Mouse (Mus musculus): Measurements from ENCODE around the gene Apba2. TPM values are rescaled to one million over a fixed set of nuclear protein-coding genes. Genes with fewer than 3 reads are reported as not detected.

Gene Apba2
- polyA plus RNA-seq, 1 experiment, result not detected

DNA sequence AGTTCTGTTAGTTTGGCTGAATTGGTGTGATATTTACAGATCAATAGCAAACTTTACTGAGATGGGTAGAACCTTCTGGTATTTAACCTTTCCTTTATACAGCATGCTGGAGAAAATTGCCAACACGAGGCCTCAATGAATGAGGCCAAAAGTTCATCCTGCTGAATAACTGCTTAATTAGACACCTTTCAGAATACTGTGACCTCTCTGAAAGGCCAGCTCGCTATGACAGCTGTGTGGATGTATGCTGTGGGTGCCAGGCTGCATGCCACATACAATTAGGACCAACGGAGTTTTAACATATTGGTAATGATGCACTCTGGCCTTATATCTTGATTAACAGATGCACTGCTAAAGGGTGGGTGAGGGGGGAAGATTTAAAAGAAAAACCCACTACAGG is 283.5 kb downstream of the Apba2 start:
- H3K27ac ChIP-seq (replicated peaks; ENCODE audit: low read depth, low read length), result no peak overlapping the region
- H3K4me1 ChIP-seq (ENCODE audit: control insufficient read depth, insufficient read depth, insufficient read length, low read length), result no peaks in the 10 kb centered on the region
- no peak overlapping the region for H3K4me3 ChIP-seq (ENCODE audit: insufficient read depth, low read depth, low read length)

DNA sequence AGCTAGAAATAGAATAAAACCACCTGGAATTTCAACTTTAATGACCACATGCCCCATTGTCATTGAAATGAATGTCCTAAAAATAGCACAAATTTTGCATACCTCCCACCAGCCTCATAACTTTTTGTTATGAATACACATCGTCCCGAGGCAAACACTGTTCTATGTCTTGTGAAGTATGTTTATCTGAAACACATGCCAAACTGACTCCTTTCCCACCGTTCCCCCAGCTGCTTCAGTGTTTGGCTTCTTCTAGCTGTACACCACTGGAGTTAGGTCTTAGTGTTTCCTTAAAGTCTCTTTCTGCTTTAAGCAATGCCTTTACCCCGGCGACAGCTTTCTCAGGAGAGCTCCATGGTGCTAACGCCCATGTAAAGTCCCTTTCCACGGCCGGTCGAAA is 289.6 kb downstream of the Apba2 start:
- Histone ChIP-seq H3K4me3 (ENCODE audit: insufficient read depth, low read depth, low read length) (no peak overlapping the region), H3K27ac (replicated peaks; ENCODE audit: low read depth, low read length) (no peak overlapping the region), H3K4me1 (ENCODE audit: control insufficient read depth, insufficient read depth, insufficient read length, low read length) (no peaks in the 10 kb centered on the region)

DNA sequence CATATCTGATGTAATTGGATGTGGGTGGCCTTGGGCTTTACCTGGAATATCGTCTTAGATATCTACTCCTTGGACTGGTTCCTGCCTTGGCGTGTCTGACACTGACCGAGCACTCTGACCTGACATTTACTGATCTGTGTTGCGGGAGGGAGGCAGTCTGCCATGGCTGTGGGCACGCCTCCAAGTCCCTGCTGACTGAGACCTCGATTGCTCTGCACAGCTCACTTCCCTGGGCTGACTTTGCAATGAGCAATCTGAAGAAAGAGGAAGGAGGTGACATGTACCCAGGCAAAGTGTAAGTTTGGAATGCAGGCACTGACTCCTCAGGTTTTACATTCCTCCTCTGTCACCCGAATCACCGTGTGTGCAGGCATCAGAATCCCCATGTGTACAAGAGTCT is 290.5 kb downstream of the Apba2 start:
- no peaks in the 10 kb centered on the region for H3K4me1 ChIP-seq (ENCODE audit: control insufficient read depth, insufficient read depth, insufficient read length, low read length)
- no peak overlapping the region for H3K4me3 ChIP-seq (ENCODE audit: insufficient read depth, low read depth, low read length)
- no peak overlapping the region for H3K27ac ChIP-seq (replicated peaks; ENCODE audit: low read depth, low read length)

DNA sequence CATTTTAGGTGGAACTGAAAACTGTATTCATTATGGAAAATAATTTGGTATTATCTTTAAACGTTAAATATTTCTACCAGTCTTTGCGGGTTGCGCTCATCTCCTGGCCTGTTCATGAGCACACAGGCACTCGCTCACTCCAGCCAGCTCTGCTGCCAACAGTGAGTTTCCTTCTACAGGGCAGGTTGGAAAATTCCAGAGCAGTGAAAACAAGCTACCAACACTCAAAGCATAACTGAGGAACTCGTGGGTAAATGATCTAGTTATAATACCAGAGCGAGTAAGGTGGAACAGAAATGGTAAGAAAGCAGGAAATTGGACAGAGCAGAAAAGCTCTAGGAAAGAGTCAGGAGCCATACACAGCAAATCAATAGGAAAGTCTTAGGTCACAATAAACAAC is 294.0 kb downstream of the Apba2 start:
- H3K4me3 ChIP-seq (ENCODE audit: insufficient read depth, low read depth, low read length), result no peak overlapping the region
- no peak overlapping the region for H3K27ac ChIP-seq (replicated peaks; ENCODE audit: low read depth, low read length)

More for the DNA sequence above, 294.0 kb downstream of the Apba2 start:
- H3K4me1 ChIP-seq (ENCODE audit: control insufficient read depth, insufficient read depth, insufficient read length, low read length), result no peaks in the 10 kb centered on the region

Other genes starting within 250 kb of the Apba2 start
- 9.7 and 11.6 TPM in 2 replicates for gene Mtmr10, start 214.1 kb upstream of the Apba2 start, polyA plus RNA-seq (2012; ENCODE audit: insufficient read depth, insufficient read length, missing spikeins)
- gene Fan1, start 127.6 kb upstream of the Apba2 start, polyA plus RNA-seq (2012; ENCODE audit: insufficient read depth, insufficient read length, missing spikeins), result 2.3 and 3.0 TPM in 2 replicates
- gene Mphosph10, start 109.4 kb upstream of the Apba2 start, polyA plus RNA-seq (2012; ENCODE audit: insufficient read depth, insufficient read length, missing spikeins), result 16.9 and 19.6 TPM in 2 replicates
- gene Mcee, start 109.1 kb upstream of the Apba2 start, polyA plus RNA-seq (2012; ENCODE audit: insufficient read depth, insufficient read length, missing spikeins), result 415 and 427 TPM in 2 replicates